12 mouse cellular contexts compared by ENCODE assay signal in the genomic region with DNA sequence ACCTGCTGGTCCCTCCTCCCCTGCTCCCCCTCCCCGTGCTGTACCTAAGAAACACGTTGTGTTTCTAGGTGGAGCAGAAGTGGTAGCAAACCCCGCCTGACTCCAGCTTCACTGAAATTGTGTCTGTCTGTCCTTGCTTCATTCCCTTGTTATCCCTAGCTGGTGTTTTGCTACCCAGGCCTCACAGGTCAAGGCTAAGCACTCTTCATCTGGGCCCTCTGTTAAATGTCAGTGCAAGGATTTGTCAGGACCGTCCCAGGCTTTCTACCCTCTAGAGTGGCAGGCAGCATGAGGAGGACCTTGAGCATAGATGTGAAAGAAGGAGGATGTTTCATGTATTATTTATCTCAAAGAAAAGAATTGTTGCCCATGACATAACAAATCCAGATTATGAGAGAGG.
DNase-seq lines count a peak whose midpoint lies in the region.
"Had no signal": no experiment of that assay in that cellular context is flagged by ENCODE, and none has a peak within 500 bp of the region (broad histone marks: within the 10 kb centered on the region; RNA-seq: fewer than 3 reads in every experiment).

No protein-coding gene starts in this region.

- DNase-seq in adrenal gland, adult 2 months = peak; percentile 33
- DNase-seq in adrenal gland, postnatal 25 days = no peak
- peak; percentile 33 for DNase-seq in adrenal gland, postnatal 14 days
- DNase-seq in adrenal gland, postnatal 10 days = no peak
- peak; percentile 36 for DNase-seq in adrenal gland, postnatal 36 days
- no peak for DNase-seq in cerebellum, postnatal 36 days
- DNase-seq: cerebellum, adult 11-12 months; cerebellum, adult 2 months; cerebellum, adult 9-10 months; cerebellum, postnatal 10 days; cerebellum, postnatal 25 days; embryo, embryonic 11 days had no signal

Comparison
In these comparisons a context has a peak if more than half of its experiments do, and no peak if none do; other contexts are left out.
1. DNase-seq: peak in adrenal gland, adult 2 months (single experiment), adrenal gland, postnatal 14 days (single experiment) and adrenal gland, postnatal 36 days (2 of 2); none in adrenal gland, postnatal 25 days (single experiment), adrenal gland, postnatal 10 days (single experiment) and cerebellum, postnatal 36 days (0 of 2).